Mouse (Mus musculus): Measurements from ENCODE around the gene Panx3.
A peak's percentile ranks its signal among the peaks of the same experiment; 100 is the strongest.

Panx3 gene

GRCm38 (mm10) chr9:37634269-37634668 lies 34.8 kb downstream of the Panx3 start:
- no peak for DNase-seq (ENCODE audit: low spot score in 2 of 2)

- DNase-seq (ENCODE audit: low spot score in 2 of 2) = no peak
Measured at GRCm38 (mm10) chr9:37632305-37632704, 36.7 kb downstream of the Panx3 start.

- DNase-seq (ENCODE audit: low spot score in 2 of 2) = no peak
Measured at GRCm38 (mm10) chr9:37629941-37630340, 39.1 kb downstream of the Panx3 start.

GRCm38 (mm10) chr9:37628581-37628980 lies 40.5 kb downstream of the Panx3 start:
- DNase-seq (ENCODE audit: low spot score in 2 of 2) = peak in 1 of 2 experiments; percentile 11

- DNase-seq (ENCODE audit: low spot score in 2 of 2) = peak in 1 of 2 experiments; percentile 7
Measured at GRCm38 (mm10) chr9:37627263-37627662, 41.8 kb downstream of the Panx3 start.

GRCm38 (mm10) chr9:37626103-37626567 lies 42.9 kb downstream of the Panx3 start:
- DNase-seq (ENCODE audit: low spot score in 2 of 2) = peak; percentile 49 to 66

GRCm38 (mm10) chr9:37625641-37626040 lies 43.4 kb downstream of the Panx3 start:
- peak; percentile 88 to 93 for DNase-seq (ENCODE audit: low spot score in 2 of 2)

- peak in 1 of 2 experiments; percentile 28 for DNase-seq (ENCODE audit: low spot score in 2 of 2)
Measured at GRCm38 (mm10) chr9:37625129-37625528, 43.9 kb downstream of the Panx3 start.

- no peak for DNase-seq (ENCODE audit: low spot score in 2 of 2)
Measured at GRCm38 (mm10) chr9:37624502-37624901, 44.5 kb downstream of the Panx3 start.

- peak in 1 of 2 experiments; percentile 49 for DNase-seq (ENCODE audit: low spot score in 2 of 2)
Measured at GRCm38 (mm10) chr9:37623981-37624380, 45.1 kb downstream of the Panx3 start.

- DNase-seq (ENCODE audit: low spot score in 2 of 2) = peak in 1 of 2 experiments; percentile 54
Measured at GRCm38 (mm10) chr9:37621290-37621689, 47.7 kb downstream of the Panx3 start.

GRCm38 (mm10) chr9:37616770-37617169 lies 52.3 kb downstream of the Panx3 start:
- no peak for DNase-seq (ENCODE audit: low spot score in 2 of 2)

GRCm38 (mm10) chr9:37615220-37615619 lies 53.8 kb downstream of the Panx3 start:
- no peak for DNase-seq (ENCODE audit: low spot score in 2 of 2)

GRCm38 (mm10) chr9:37614316-37614715 lies 54.7 kb downstream of the Panx3 start:
- DNase-seq (ENCODE audit: low spot score in 2 of 2) = no peak

GRCm38 (mm10) chr9:37613911-37614280 lies 55.1 kb downstream of the Panx3 start:
- DNase-seq (ENCODE audit: low spot score in 2 of 2) = no peak

- peak; percentile 92 to 93 for DNase-seq (ENCODE audit: low spot score in 2 of 2)
Measured at GRCm38 (mm10) chr9:37613182-37613910, 55.7 kb downstream of the Panx3 start, which contains the start of gene Spa17. TSS of gene Spa17 (minus strand) at chr9:37613722.
